Mouse (Mus musculus) ES-Bruce4 (cell line): ENCODE data around the gene Gpcpd1.

ENCODE experiments used
- CTCF ChIP-seq: IDR thresholded peaks from one replicate; pipeline ENCODE4 v1.8.1; 2011; ENCODE audit warnings: low read depth, low read length
- EP300 ChIP-seq: IDR thresholded peaks from 2 replicates; pipeline ENCODE4 v1.6.1; 2011; ENCODE audit warnings: low read depth, low read length; ENCODE audit not compliant: insufficient read depth

DNA sequence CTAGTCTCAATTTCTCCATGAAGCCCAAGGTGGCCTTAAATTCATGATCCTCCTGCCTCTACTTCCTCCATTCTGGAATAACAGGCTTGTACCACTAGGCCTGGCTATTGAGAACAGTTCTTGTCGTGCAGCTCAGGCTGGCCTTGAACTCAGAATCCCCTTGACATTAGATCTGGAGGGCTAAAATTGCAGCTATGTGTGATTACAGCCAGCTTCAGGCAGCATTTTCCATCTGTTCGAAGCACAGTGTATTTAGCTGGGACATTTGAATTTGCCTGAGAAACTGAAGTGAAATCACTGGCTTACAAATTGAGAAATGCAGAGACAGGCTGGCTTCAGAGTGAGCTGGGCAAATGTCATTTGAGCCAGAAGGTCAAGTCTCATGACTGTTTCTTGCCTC, 16.2 kb upstream of the Gpcpd1 start:
- no peak for TF ChIP-seq CTCF
- TF ChIP-seq EP300 = no peak
